Mouse (Mus musculus): Measurements from ENCODE around the gene Sema3d. TPM values are rescaled to one million over a fixed set of nuclear protein-coding genes. Genes with fewer than 3 reads are reported as not detected.

The Sema3d gene
- polyA plus RNA-seq, 1 experiment from 2014 or later: 6.0 TPM

DNA sequence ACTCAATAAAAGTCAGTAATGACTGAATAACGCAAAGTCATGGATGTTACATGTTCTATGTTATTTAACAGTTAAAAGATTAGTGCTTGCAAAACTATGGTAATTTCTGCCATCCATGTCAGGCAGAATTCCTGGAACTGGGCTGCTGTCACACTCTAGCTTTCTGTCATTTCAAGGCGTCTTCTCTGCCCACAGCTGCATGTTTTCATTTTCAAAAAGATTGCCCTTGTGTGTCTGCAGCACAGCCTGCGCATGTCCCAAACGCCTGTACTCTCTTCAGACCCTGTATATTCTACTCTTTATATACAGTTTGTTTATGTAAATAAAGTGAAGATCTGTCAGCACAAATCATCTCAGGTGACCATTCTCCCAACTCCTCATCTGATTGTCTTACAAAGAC, 132.1 kb downstream of the Sema3d start:
- no peak overlapping the region for H3K4me3 ChIP-seq
- H3K36me3 ChIP-seq: no peaks in the 10 kb centered on the region
- no peaks in the 10 kb centered on the region for H3K27me3 ChIP-seq
- H3K9ac ChIP-seq: no peak overlapping the region
- no peak overlapping the region for H3K27ac ChIP-seq (replicated peaks)
- no peaks in the 10 kb centered on the region for H3K9me3 ChIP-seq
- H3K4me1 ChIP-seq (replicated peaks): no peaks in the 10 kb centered on the region
- no peak for ATAC-seq (ENCODE audit: low read depth)
- H3K4me2 ChIP-seq: no peak overlapping the region
- WGBS: 87% methylated on average over 4 of the region's 4 CpGs

DNA sequence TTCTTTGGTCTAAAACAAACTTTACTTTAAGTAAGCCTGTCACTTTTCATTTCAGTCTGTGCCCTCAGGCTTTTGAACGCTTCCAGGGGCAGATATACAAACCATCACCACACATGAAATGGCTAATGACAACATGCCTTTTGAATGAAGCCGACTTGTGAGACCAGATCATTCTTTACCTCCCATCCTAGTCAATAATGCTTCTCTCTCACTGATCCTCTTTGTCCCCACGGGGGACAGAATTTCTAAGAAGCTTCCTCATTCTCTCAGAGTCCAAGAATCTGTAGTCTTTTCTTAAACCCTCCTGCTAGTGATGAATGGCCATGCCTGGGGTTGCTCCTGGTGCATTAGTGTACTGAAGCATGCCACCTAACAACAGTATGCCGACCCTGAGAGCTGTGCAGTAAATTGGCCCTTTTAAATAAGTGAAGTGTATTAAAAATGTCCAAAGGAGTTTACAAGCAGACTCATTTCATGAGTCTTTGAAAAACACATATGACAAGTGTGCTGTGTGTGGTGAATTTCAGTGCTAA, 142.1 kb downstream of the Sema3d start:
- H3K4me2 ChIP-seq: no peak overlapping the region
- H3K27ac ChIP-seq (replicated peaks): no peak overlapping the region
- peaks cover 10% of the 10 kb centered on the region for H3K4me1 ChIP-seq (replicated peaks)
- no peak for ATAC-seq (ENCODE audit: low read depth)
- H3K36me3 ChIP-seq: no peaks in the 10 kb centered on the region
- 7% methylated on average over 4 of the region's 4 CpGs for WGBS
- no peak overlapping the region for H3K4me3 ChIP-seq
- H3K9me3 ChIP-seq: no peaks in the 10 kb centered on the region
- H3K27me3 ChIP-seq: no peaks in the 10 kb centered on the region
- no peak overlapping the region for H3K9ac ChIP-seq

GRCm38 (mm10) chr5:12528596-12528995, 145.4 kb downstream of the Sema3d start:
- Histone ChIP-seq H3K36me3 (no peaks in the 10 kb centered on the region), H3K4me2 (no peak overlapping the region), H3K9ac (no peak overlapping the region), H3K4me1 (replicated peaks) (peaks cover 10% of the 10 kb centered on the region), H3K27ac (replicated peaks) (no peak overlapping the region), H3K27me3 (no peaks in the 10 kb centered on the region), H3K9me3 (no peaks in the 10 kb centered on the region), H3K4me3 (no peak overlapping the region)
- no peak for ATAC-seq (ENCODE audit: low read depth)
- 97% methylated on average over 2 of the region's 2 CpGs for WGBS

- H3K27me3 ChIP-seq: no peaks in the 10 kb centered on the region
- H3K4me3 ChIP-seq: no peak overlapping the region
- no peak overlapping the region for H3K4me2 ChIP-seq
- no peak for ATAC-seq (ENCODE audit: low read depth)
- 13% methylated on average over 1 of the region's 1 CpGs for WGBS
- no peaks in the 10 kb centered on the region for H3K9me3 ChIP-seq
- no peak overlapping the region for H3K9ac ChIP-seq
- H3K27ac ChIP-seq (replicated peaks): no peak overlapping the region
- H3K4me1 ChIP-seq (replicated peaks): peaks cover 10% of the 10 kb centered on the region
- no peaks in the 10 kb centered on the region for H3K36me3 ChIP-seq
These were observed 146.6 kb downstream of the Sema3d start for GRCm38 (mm10) chr5:12529771-12530170.

DNA sequence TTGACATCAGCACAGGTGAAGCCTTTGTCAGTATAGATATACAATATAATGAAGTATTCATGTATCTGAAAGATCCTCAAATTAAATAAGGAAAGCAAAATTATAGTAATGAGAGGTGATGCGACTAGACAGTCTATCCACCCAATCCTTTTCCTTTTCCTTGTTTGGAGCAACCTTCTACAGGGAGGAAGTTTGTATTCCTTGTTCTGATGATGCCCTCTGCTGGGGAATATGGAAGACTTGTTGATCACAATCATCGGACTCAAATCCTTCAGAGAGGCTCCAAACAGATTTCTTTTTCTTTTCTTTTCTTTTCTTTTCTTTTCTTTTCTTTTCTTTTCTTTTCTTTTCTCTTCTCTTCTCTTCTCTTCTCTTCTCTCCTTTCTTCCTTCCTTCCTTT, 158.1 kb downstream of the Sema3d start:
- Histone ChIP-seq H3K4me2 (no peak overlapping the region), H3K36me3 (no peaks in the 10 kb centered on the region), H3K27me3 (no peaks in the 10 kb centered on the region), H3K9me3 (no peaks in the 10 kb centered on the region), H3K4me1 (replicated peaks) (no peaks in the 10 kb centered on the region), H3K4me3 (no peak overlapping the region), H3K27ac (replicated peaks) (no peak overlapping the region), H3K9ac (no peak overlapping the region)
- 38% methylated on average over 2 of the region's 2 CpGs for WGBS
- 0 out of 2 replicates have a peak, but pooled peaks have one; percentile 61 for ATAC-seq (ENCODE audit: low read depth)

DNA sequence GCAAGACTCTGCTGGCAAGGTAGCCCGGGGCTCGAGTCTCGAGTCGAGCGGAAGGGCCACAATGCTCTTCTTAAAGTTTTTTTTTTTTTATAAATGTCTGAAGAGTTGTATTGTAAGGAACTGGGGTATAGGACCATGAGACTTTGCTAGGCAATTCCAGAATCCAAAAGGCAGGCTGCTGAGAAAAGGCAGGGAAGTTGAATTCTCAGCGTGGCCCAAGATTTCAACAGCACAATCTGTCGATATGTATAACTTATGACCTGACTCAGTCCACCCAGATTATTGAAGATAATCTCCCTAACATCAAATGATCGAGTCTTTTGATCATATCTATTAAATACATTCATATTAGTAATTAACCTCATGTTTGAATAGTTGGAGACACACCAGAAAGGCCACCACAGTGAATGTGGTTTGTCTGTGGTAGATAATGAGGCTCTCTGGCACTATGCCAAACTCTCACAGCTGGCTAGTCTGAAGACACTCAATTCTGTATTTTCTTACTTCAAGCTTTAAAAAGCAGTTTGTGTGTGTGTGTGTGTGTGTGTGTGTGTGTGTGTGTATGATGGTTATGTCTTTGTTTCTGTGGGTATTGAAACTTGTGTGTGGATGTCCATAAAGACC, 166.0 kb downstream of the Sema3d start:
- Histone ChIP-seq H3K4me1 (replicated peaks) (no peaks in the 10 kb centered on the region), H3K4me2 (no peak overlapping the region), H3K36me3 (no peaks in the 10 kb centered on the region), H3K4me3 (no peak overlapping the region), H3K9me3 (no peaks in the 10 kb centered on the region), H3K27ac (replicated peaks) (no peak overlapping the region), H3K27me3 (no peaks in the 10 kb centered on the region), H3K9ac (no peak overlapping the region)
- ATAC-seq (ENCODE audit: low read depth): no peak
- WGBS: 90% methylated on average over 8 of the region's 8 CpGs

- Histone ChIP-seq H3K36me3 (no peaks in the 10 kb centered on the region), H3K9ac (no peak overlapping the region), H3K27ac (replicated peaks) (no peak overlapping the region), H3K4me1 (replicated peaks) (no peaks in the 10 kb centered on the region), H3K27me3 (no peaks in the 10 kb centered on the region), H3K4me3 (no peak overlapping the region), H3K4me2 (no peak overlapping the region), H3K9me3 (no peaks in the 10 kb centered on the region)
- WGBS: 89% methylated on average over 3 of the region's 3 CpGs
- no peak for ATAC-seq (ENCODE audit: low read depth)
These were observed 172.2 kb downstream of the Sema3d start for GRCm38 (mm10) chr5:12555401-12555800.

DNA sequence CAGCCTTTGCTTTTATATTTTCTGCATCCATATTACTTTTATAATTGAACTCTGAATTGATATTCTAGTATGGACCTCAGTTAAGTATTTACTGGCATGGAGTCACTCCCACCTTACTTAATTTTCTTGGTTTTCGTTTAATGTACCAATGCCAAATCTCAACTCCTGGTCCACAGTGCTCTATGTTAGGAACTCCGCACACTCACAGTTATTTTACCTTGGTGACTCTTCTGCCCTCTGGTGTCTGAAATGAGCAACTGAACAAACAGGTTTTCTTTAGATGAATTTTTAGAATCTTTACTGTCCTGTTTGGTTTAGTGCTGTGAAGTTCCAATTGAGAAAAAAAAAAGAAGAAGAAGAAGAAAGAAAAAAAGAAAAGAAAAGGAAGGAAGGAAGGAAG, 174.7 kb downstream of the Sema3d start:
- H3K27me3 ChIP-seq: no peaks in the 10 kb centered on the region
- no peak overlapping the region for H3K4me3 ChIP-seq
- H3K4me2 ChIP-seq: no peak overlapping the region
- H3K4me1 ChIP-seq (replicated peaks): no peaks in the 10 kb centered on the region
- H3K9me3 ChIP-seq: no peaks in the 10 kb centered on the region
- no peak for ATAC-seq (ENCODE audit: low read depth)
- 52% methylated on average over 2 of the region's 2 CpGs for WGBS
- H3K36me3 ChIP-seq: no peaks in the 10 kb centered on the region
- H3K27ac ChIP-seq (replicated peaks): no peak overlapping the region
- H3K9ac ChIP-seq: no peak overlapping the region

DNA sequence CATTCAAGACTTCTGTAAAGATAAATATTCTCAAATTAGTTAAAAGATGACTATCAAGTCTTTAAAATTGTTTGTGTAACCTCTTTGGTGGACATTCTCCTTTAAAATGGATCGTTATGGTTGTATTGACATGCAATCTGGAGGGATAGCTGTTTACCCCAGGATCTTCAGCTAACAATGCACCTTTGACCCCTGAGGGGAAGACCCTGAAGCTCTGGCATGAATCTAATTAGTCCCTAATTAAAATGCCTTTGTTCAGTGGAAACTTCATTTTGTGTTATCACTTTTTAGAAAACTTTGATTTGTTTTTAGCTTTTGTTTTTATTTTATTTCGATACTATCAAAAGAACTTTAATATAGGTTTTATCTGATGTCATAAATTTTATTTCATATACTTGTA, 178.6 kb downstream of the Sema3d start:
- H3K27me3 ChIP-seq: no peaks in the 10 kb centered on the region
- H3K4me3 ChIP-seq: no peak overlapping the region
- H3K4me2 ChIP-seq: no peak overlapping the region
- no peak overlapping the region for H3K27ac ChIP-seq (replicated peaks)
- no peaks in the 10 kb centered on the region for H3K4me1 ChIP-seq (replicated peaks)
- 26% methylated on average over 2 of the region's 2 CpGs for WGBS
- no peak overlapping the region for H3K9ac ChIP-seq
- ATAC-seq (ENCODE audit: low read depth): no peak
- no peaks in the 10 kb centered on the region for H3K9me3 ChIP-seq
- no peaks in the 10 kb centered on the region for H3K36me3 ChIP-seq

DNA sequence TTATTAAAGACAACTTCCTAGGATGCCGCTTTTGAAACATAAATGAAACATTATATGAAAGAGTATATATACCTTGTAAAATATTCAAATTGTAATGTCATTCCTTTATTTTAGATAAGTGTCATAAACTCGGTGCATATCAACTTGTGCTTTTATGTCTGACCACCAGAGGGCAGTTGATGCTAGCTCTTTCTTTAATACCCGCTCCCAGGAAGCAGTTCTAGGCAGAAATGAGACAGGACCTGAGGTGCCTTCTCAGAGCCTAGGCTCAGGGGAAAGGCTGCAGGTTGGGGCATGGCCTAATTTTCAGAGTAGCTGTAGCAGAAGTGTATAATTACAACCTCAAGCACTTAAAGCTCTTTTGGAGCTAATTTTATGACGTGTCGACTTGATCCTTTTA, 179.0 kb downstream of the Sema3d start:
- no peaks in the 10 kb centered on the region for H3K27me3 ChIP-seq
- no peak overlapping the region for H3K9ac ChIP-seq
- WGBS: 38% methylated on average over 5 of the region's 5 CpGs

DNA sequence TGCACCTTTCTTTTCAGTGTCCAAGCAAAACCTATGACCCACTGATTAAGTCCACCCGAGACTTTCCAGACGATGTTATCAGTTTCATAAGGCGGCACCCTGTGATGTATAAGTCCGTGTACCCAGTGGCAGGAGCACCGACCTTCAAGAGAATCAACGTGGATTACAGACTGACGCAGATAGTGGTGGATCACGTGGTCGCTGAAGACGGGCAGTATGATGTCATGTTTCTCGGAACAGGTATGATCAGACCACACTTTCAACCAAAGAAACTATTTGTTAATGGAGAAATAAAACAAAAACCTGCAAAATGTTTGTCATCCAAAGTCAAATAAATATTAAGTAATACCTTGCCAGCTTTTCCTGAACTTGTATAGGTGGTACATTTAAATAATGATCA, 179.9 kb downstream of the Sema3d start:
- no peak overlapping the region for H3K9ac ChIP-seq
- WGBS: 91% methylated on average over 11 of the region's 11 CpGs
- no peaks in the 10 kb centered on the region for H3K9me3 ChIP-seq
- no peaks in the 10 kb centered on the region for H3K36me3 ChIP-seq
- H3K4me3 ChIP-seq: no peak overlapping the region
- no peak overlapping the region for H3K27ac ChIP-seq (replicated peaks)
- no peak overlapping the region for H3K4me2 ChIP-seq
- no peaks in the 10 kb centered on the region for H3K27me3 ChIP-seq
- H3K4me1 ChIP-seq (replicated peaks): no peaks in the 10 kb centered on the region
- ATAC-seq (ENCODE audit: low read depth): no peak

More for the DNA sequence above, 179.0 kb downstream of the Sema3d start:
- Histone ChIP-seq H3K27ac (replicated peaks) (no peak overlapping the region), H3K4me2 (no peak overlapping the region), H3K4me1 (replicated peaks) (no peaks in the 10 kb centered on the region), H3K4me3 (no peak overlapping the region), H3K9me3 (no peaks in the 10 kb centered on the region), H3K36me3 (no peaks in the 10 kb centered on the region)
- ATAC-seq (ENCODE audit: low read depth): peak; percentile 74

DNA sequence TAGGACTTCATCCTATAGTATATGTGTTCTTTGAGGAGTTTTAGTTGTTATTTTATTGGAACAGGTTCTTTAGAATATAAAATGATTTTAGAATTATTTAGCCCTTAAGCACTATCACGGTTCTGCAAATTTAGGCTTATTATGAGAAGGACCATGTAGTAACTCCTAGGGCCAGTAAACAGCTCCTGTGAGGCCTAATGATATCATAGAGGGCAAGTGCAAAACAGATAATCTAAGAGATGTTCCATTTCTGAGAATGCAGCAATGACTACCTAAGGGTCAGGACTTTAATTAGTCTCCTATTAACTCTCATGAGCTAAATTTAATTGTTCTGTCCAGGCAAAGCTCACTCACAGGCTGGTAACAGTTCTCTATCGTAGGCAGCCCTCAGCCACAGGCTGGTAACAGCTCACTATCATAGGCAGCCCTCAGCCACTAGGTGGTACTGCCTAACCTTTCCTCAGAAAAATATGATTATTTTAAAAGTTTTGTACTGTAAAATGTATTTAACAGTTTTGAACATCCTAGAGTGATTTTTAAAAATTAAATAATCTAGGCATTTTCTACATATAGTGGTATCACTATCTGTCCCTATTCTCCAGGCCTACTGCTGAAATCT, 181.5 kb downstream of the Sema3d start:
- ATAC-seq (ENCODE audit: low read depth): peak; percentile 59; the same call in 1 of the 2 replicates
- Histone ChIP-seq H3K4me1 (replicated peaks) (no peaks in the 10 kb centered on the region), H3K27me3 (no peaks in the 10 kb centered on the region), H3K4me3 (no peak overlapping the region), H3K36me3 (no peaks in the 10 kb centered on the region), H3K9ac (no peak overlapping the region), H3K4me2 (no peak overlapping the region), H3K27ac (replicated peaks) (no peak overlapping the region), H3K9me3 (no peaks in the 10 kb centered on the region)
- WGBS: 60% methylated on average over 2 of the region's 2 CpGs

DNA sequence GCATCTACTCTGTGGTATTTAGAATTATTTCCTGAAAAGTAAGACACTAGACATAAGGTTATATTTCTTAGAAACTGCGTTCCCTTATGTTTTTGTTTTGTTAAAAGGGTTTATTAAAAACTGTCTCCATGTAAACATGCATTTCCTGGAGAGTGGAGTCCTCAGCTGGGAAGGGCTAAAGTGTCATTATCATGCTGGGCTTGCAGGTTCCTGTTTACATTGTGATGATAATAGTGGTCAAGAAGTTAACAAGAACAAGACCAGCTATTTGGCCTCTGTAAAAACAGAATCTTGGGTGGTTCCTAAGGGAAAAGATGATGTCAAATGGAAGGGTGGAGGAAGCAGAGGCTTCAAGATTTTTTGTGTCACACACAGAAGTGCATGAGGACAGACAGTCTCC, 183.4 kb downstream of the Sema3d start:
- no peaks in the 10 kb centered on the region for H3K4me1 ChIP-seq (replicated peaks)
- H3K36me3 ChIP-seq: no peaks in the 10 kb centered on the region
- WGBS: 79% methylated on average over 1 of the region's 1 CpGs
- no peak for ATAC-seq (ENCODE audit: low read depth)
- no peaks in the 10 kb centered on the region for H3K9me3 ChIP-seq
- H3K4me2 ChIP-seq: no peak overlapping the region
- H3K9ac ChIP-seq: no peak overlapping the region
- no peak overlapping the region for H3K4me3 ChIP-seq
- H3K27ac ChIP-seq (replicated peaks): no peak overlapping the region
- no peaks in the 10 kb centered on the region for H3K27me3 ChIP-seq
